Mouse (Mus musculus): ENCODE measurements around the gene Capn10.

Capn10 gene

DNA sequence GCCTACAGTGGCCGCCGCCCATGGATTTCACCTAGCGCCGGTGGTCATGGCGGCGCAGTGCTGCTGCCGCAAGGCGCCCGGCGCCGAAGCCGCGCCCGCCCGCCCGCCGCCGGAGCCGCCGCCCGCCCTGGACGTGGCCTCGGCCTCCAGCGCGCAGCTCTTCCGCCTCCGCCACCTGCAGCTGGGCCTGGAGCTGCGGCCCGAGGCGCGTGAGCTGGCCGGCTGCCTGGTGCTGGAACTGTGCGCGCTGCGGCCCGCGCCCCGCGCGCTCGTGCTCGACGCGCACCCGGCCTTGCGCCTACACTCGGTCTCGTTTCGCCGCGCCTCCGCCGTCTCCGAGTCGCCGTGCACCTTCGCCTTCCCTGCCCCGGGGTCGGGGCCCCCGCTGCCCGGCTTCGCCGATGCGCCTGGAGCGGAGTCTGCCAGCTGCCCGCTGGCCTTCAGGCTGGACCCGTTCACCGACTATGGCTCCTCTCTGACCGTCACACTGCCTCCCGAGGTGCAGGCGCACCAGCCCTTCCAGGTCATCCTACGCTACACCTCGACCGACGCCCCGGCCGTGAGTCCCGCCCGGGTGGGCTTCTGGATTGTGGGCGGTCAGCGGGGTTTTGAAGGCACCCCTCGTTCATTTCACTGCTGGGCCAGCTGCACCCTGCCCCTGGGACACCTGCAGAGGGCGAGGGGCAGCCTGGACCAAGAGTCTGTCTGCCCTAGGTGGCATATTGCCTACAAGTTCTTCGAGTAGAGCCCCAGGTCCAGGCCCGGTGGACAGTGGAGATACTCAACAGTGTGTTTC is 23.1 kb upstream of the Capn10 start:
- no peak for TF ChIP-seq GATA4 (IDR thresholded peaks at IDR 0.05; ENCODE audit: insufficient replicate concordance, low read length)

DNA sequence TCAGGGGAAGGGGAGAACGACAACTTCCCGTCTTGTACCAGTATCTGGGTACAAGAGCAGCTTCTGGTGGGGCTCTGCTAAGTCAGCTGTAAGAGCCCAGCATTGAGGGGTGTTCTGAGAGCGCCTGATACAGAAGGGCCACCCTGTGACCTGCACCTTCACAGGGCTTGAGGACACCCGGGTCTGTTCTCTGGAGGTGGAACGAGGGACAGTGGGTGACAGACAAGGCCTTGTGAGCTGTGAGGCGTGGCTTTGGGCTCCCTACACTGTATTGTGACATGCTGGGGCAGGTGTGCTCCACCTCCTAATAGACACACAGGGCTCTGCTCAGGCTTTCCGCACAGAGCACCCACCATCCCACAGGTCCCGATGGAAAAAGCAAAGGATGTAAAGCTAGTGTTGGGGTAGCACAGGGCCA is 22.4 kb upstream of the Capn10 start:
- no peak for TF ChIP-seq GATA4 (IDR thresholded peaks at IDR 0.05; ENCODE audit: insufficient replicate concordance, low read length)

DNA sequence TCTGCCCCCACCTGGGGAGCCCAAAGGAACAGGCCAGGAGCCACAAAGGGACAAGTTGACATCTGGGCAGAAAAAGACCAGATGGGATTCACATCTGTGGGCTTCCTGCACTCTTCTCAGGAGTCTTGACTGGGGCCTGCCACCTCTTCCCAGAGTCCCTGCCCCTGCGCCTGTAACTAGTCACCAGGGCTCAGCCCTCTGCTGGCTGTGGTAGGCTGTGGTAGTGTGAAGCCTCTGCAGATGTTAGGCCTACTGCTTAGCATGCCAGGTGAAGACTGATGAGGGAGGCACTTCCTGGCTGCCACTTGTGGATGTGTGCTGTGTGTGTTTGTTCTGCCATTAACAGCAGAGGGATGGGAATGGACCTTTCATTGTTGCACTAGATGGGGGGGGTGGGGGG is 21.9 kb upstream of the Capn10 start:
- TF ChIP-seq GATA4 (IDR thresholded peaks at IDR 0.05; ENCODE audit: insufficient replicate concordance, low read length), result no peak

DNA sequence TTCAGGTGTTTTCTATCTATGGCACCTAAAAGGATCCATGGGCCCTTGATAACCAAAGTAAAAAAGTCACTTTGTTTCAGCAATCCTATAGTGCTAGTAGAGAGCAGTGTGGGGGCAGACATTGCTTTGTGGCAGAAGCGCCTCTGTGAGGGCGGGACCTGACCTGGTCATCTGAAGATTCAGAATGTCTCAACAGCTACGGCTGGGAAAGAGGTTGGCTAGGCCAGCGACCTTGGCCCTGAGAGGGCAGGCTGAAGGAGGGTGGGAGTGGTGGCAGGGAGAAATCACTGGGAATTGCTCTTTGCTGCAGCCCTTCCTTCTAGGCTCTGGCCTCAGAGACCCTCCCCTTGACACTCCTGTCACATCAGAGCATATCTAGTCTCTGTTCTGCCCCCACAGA is 19.9 kb upstream of the Capn10 start:
- TF ChIP-seq GATA4 (IDR thresholded peaks at IDR 0.05; ENCODE audit: insufficient replicate concordance, low read length), result no peak

DNA sequence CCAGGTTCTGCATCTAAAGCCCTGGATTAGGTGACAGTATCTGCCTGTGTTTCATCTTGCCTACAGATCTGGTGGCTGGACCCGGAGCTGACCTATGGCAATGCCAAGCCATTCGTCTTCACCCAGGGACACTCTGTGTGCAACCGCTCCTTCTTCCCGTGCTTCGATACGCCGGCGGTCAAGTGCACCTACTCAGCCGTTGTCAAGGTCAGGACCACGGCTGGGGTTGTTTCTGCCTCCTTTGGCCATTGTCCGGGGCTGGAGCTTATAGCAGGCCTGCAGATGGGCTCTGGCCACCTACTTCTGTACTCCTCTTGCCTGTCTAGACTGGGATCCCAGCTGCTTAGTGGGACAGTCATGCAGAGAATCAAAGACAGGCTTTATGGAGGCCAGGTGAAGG is 19.2 kb upstream of the Capn10 start:
- no peak for TF ChIP-seq GATA4 (IDR thresholded peaks at IDR 0.05; ENCODE audit: insufficient replicate concordance, low read length)

DNA sequence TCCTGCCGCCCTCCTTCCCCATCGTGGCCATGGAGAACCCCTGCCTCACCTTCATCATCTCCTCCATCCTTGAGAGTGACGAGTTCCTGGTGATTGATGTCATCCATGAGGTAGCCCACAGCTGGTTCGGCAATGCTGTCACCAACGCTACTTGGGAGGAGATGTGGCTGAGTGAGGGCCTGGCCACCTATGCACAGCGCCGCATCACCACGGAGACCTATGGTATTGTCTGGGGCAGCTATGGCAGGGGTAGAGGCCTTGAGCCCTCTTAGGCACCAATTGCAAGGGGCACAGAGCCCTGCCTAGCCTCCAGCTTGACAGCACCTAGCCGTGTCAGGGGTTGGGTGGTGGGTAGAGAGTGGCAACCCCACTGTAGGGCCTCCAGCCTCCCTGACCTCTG is 17.5 kb upstream of the Capn10 start:
- TF ChIP-seq GATA4 (IDR thresholded peaks at IDR 0.05; ENCODE audit: insufficient replicate concordance, low read length), result no peak

DNA sequence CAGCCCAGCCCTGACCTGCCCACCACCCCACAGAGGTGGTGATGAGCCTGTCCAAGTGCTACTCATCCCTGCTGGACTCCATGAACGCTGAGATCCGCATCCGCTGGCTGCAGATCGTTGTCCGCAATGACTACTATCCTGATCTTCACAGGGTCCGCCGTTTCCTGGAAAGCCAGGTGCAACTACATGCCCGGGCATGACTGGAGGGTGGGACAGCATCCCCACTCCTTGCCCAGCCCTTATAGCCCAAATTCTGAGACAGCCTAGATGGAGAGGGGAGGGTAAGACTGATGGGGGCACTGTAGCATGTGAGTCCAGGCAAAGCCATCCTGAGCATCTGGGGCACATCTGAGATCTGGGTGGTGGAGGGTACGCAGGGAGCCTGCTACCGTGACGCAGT is 15.0 kb upstream of the Capn10 start:
- TF ChIP-seq GATA4 (IDR thresholded peaks at IDR 0.05; ENCODE audit: insufficient replicate concordance, low read length), result no peak

DNA sequence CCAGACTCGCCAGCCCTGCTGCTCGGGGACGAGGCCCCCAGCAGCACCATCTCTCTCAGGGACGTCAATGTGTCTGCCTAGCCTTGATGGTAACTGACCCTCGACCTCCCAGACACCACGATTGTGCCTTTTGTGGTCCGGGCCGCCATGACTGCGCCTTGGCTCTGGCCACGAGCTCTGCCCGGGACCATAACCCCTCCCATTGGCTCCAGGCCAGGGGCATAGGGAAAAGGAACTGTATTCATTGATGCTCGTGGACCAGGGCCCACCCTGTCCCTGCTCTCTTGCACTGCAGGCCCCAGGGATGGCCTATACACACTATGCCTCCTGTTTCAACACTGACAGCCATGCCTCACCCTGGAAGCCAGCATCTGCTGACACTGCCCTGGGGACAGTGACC is 14.4 kb upstream of the Capn10 start:
- TF ChIP-seq GATA4 (IDR thresholded peaks at IDR 0.05; ENCODE audit: insufficient replicate concordance, low read length), result no peak

DNA sequence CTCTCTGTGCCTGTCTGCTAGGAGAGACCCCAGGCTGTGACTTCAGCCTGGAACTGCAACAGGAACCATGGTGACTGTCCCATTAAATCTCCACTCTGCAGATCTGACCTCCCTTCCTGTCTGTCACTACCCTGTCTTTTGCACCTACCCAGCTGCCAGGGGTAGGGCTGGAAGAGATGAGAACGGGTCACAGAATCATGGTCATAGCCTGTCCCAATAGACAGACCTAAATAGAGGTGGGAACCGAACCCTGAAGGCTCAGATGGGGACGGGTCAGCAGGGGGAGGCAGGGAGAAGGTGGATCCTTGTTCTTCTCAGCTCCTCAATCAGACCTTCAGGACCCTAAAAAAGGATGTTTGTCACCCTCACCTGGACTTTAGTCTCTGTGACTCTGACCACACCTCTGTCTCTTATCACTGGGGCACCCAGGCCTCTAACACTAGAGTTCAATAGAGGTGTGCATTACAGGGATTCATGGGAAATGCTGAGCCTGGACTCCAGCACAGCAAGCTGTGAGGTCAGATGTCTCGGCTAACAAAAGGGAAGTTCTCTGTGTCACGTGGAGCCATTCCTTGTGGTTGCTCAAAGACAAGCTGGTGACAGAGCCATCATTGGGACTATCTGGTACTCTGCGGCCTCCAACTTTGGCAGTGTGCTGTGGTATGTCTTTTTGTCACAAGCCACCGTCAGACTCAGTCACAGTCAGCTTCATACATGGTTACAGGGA is 13.5 kb upstream of the Capn10 start:
- no peak for TF ChIP-seq GATA4 (IDR thresholded peaks at IDR 0.05; ENCODE audit: insufficient replicate concordance, low read length)

DNA sequence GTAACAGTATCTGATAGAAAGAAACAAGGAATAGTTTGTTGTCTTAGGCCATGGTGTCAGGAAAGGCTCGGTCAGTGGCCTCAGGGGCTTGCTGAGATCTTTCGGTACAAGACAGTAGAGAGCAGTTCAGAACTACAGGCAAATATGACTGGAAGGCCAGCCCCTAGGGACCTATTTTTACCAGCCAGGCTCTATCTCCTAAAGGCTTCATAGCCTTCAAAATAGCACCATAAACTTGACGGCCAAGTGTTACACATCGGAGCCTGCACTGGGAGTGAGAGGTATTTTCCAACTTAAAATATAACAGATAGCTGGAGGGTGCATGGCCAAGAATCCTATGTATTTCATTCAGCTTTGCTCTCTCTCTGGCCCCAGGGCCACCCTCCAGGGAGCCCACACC is 12.7 kb upstream of the Capn10 start:
- TF ChIP-seq GATA4 (IDR thresholded peaks at IDR 0.05; ENCODE audit: insufficient replicate concordance, low read length), result no peak

DNA sequence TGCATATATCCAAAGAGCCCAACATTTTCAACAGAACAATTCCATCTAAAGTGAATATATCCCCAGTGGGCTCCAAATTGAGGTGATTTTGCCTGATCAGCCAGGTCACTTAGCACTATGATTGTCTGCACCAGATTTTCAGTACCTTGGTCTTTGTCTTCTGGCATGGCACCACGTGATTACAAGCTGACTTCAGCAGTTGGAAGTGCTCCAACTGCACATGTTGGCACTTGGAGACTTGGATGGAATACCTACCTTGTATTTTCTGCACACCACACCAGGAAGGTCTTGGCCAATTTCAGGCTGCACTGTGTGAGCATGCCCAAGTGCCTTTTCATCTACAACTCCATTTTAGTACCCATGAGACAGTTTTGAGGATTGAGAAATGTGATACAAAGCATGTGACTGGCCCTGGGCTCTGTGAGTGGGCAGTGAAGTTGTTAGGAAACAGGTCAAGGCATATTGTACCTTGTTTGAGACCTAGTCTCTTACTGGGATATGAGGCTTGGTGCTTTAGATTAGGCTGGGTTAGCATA is 3.9 kb upstream of the Capn10 start:
- no peak for TF ChIP-seq GATA4 (IDR thresholded peaks at IDR 0.05; ENCODE audit: insufficient replicate concordance, low read length)

DNA sequence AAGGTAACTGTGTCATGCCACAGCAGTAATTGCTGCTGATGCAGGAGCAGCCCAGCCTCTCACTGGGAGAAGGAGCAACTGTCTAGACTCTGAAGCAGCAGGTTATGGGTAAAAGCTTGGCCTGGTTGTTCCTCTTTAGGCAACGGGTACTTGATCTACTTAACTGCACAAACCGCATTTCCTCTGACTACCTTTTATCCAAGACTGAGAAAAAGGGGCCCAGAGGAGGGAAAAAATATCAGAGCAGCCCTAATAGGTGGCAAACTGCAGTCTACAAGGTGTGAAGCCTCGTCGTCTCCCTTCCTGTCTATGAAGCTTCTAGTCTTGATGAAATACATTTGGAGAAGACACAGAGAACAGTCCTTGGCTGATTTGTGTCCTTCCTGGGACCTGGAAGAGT is 565 bp upstream of the Capn10 start:
- TF ChIP-seq GATA4 (IDR thresholded peaks at IDR 0.05; ENCODE audit: insufficient replicate concordance, low read length), result no peak

DNA sequence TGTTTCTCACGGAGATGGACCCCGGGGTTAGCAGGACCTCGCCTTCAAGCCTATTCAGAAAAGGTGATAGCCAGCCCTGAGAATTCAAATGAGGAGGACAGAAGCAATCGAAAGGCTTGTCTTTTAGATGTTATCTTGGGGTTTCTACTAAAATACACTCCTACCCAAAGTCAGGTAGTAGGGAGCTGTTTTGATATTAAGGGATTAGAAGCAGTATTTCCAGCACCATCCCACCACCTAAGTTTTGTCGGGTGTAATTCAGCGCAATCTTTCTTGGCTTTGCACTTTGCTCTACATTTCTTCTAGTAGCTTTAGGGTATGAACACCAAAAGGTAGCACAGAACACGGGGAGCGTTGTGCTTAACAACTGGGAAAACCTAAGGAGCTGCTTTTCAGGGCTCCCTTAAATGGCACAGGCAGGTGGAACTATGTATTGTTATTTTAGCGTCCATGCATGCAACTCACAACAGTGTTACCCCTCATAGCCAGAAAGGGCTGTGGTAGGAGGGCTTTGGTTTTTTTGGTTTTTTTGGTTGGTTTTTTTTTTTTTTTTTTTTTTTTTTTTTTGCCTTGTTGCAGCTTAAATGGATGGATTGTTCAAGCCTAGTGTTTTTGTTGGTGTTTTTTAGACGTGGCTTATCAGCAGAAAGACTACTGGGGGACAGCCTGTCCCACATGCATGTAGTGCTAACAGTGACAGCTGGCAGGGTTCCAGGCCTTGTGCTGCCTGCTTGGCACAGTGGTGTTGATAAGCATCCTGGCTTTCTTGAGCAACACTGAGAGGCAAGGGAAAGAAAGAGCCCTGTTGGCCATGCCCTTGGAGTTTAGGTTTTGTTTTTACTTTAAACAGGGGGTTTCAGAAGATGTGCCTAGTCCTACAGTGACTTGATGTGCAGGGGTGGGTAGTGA is 1.1 kb downstream of the Capn10 start:
- no peak for TF ChIP-seq GATA4 (IDR thresholded peaks at IDR 0.05; ENCODE audit: insufficient replicate concordance, low read length)

DNA sequence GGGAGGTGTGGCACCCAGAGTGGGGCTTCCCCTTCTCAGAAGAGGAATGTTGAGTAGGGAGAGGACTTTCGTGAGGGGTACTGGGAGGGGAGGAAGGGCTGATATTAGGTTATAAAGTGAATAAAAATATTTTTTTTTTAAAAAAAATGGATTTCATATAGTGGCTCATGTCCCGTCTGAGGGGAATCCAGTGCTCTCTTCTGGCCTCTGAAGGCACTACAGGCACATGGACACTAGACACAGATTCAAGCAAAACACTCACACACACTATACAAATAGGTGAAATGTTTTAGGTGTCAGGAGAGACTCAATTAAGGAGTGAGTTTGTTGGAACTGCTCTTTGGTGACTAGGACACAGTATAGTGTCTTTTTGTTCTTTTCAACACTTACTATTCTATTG is 1.8 kb downstream of the Capn10 start:
- no peak for TF ChIP-seq GATA4 (IDR thresholded peaks at IDR 0.05; ENCODE audit: insufficient replicate concordance, low read length)

DNA sequence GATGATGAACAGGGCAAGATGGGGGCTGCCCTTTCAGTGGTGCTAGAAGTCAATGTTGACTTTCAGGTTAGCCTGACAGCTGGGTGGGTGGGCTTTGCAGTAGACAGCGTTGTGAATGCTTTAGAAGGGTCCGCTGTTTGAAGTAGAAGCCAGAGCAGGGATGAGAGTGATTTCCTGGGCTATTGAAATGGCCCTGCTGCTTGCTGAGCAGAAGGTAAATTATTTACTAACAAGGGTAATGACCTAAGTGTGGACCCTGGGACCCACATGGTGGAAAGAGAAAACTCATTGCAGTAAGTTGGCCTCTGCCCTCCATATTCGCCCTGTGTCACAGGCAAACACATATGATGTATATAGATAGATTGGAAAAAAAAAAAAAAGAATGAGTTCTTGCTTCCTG is 2.3 kb downstream of the Capn10 start:
- TF ChIP-seq GATA4 (IDR thresholded peaks at IDR 0.05; ENCODE audit: insufficient replicate concordance, low read length), result no peak

Data from liver, adult (tissue).